In the genomic region with DNA sequence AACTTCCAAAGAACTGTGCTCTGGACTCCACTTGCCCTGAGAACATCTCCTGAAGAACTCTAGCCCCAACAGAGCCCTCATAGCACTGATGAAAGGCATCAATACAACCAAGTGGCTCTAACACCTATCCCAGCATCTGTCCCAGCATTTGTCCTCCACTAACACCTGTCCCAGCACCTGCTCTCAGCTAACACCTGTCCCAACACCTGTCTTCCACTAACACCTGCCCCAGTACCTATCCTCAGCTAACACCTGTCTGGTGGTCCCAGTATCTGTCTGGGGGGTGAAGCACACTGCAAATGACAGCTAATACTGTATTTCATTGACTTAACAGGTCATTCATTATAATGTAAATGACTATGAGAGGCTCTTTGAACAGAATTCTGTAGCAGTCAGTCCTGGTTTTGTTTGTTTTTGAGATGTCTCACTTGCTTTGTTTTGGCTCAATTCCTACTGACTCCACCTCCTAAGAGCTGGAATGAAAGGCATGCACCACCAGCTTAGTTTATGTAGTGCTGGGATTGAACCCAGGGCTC, we compare ENCODE assay signal across 15 mouse cellular contexts.
"Had no signal": no experiment of that assay in that cellular context is flagged by ENCODE, and none has a peak within 500 bp of the region (broad histone marks: within the 10 kb centered on the region; RNA-seq: fewer than 3 reads in every experiment).

No protein-coding gene starts in this region.

- H3K9me3 ChIP-seq: liver, embryonic 15.5 days; midbrain, embryonic 10.5 days; midbrain, embryonic 12.5 days; neural tube, embryonic 13.5 days; neural tube, embryonic 15.5 days had no signal

- H3K4me3 ChIP-seq: liver, embryonic 15.5 days; midbrain, embryonic 10.5 days; midbrain, embryonic 12.5 days; myocyte; neural tube, embryonic 13.5 days; neural tube, embryonic 15.5 days had no signal

- H3K27me3 ChIP-seq: liver, embryonic 15.5 days; midbrain, embryonic 12.5 days; neural tube, embryonic 13.5 days; neural tube, embryonic 15.5 days had no signal

- ATAC-seq: midbrain, embryonic 16.5 days had no signal

- DNase-seq: lung, adult 18-20 months; lung, embryonic 14.5 days; lung, postnatal 4 days; midbrain, embryonic 14.5 days; right cerebral cortex, postnatal 14 days; thymus, adult 18-20 months; thymus, postnatal 14 days; thymus, postnatal 36 days had no signal

- H3K36me3 ChIP-seq: liver, embryonic 15.5 days; midbrain, embryonic 10.5 days; midbrain, embryonic 12.5 days; neural tube, embryonic 13.5 days; neural tube, embryonic 15.5 days had no signal

- H3K4me2 ChIP-seq: liver, embryonic 15.5 days; lung, embryonic 14.5 days; midbrain, embryonic 12.5 days; neural tube, embryonic 13.5 days; neural tube, embryonic 15.5 days had no signal

- H3K27ac ChIP-seq: liver, embryonic 15.5 days; midbrain, embryonic 10.5 days; midbrain, embryonic 12.5 days; neural tube, embryonic 13.5 days; neural tube, embryonic 15.5 days had no signal

- H3K9ac ChIP-seq: liver, embryonic 15.5 days; lung, embryonic 14.5 days; midbrain, embryonic 12.5 days; neural tube, embryonic 13.5 days; neural tube, embryonic 15.5 days had no signal

- H3K4me1 ChIP-seq: liver, embryonic 15.5 days; midbrain, embryonic 12.5 days; neural tube, embryonic 13.5 days; neural tube, embryonic 15.5 days had no signal
